Mouse (Mus musculus) myocyte (in vitro differentiated cells): ENCODE data around the gene Dnttip2.

Experiments
- MAX ChIP-seq: IDR thresholded peaks from one replicate; pipeline ENCODE4 v1.6.1; 2011; ENCODE audit warnings: low read depth, mild to moderate bottlenecking, control low read depth
- MYOD1 ChIP-seq, 3 experiments: IDR thresholded peaks; one replicate each; pipeline ENCODE4 v1.6.1; 2011; ENCODE audit warnings: control low read depth in 2 of 3, low read depth in 2 of 3, mild to moderate bottlenecking in 2 of 3, moderate library complexity in 1 of 3; ENCODE audit not compliant: insufficient read length in 2 of 3, control insufficient read depth in 1 of 3
- POLR2AphosphoS2 ChIP-seq: IDR thresholded peaks from one replicate; pipeline ENCODE4 v1.6.1; 2011; ENCODE audit warnings: low read depth, control low read depth; ENCODE audit not compliant: insufficient read length
- USF1 ChIP-seq: IDR thresholded peaks from one replicate; pipeline ENCODE4 v1.6.1; 2011; ENCODE audit warnings: low read depth, mild to moderate bottlenecking, control low read depth, moderate library complexity

DNA sequence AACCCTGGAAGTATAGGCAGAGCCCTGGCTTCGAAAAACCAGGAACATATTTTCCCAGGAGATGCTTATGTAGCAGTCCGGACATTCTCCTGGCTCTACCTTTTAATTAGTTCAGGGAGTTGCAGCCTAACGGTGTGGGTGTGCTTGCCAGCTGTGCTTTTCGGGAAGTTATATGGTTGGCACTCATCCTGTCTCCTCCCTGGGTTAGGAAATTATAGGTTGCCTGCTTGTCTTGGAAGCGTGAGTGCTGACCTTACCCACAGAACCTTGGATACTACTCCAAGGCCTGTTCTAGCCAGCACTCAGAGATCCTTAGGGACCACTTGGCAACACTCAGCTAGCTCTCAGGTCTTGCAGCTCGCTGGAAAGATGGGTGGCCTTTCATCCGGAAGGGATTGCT lies 59.7 kb downstream of the Dnttip2 start:
- no peak for TF ChIP-seq MAX
- TF ChIP-seq MYOD1 (IDR thresholded peaks at IDR 0.05; ENCODE audit: control insufficient read depth in 1 of 3, insufficient read length in 2 of 3, low read depth in 2 of 3) = no peak
- TF ChIP-seq USF1 = no peak
- no peak for TF ChIP-seq POLR2AphosphoS2
